Mouse (Mus musculus) C2C12 (cell line): ENCODE results near the gene Gm49405. TPM values are rescaled to one million over a fixed set of nuclear protein-coding genes. Genes with fewer than 3 reads are reported as not detected.
A peak's percentile ranks its signal among the peaks of the same experiment; 100 is the strongest.

Experiments used
- H3K27me3 ChIP-seq: one replicate; pipeline ENCODE4 v1.6.1; 2011; ENCODE audit not compliant: control insufficient read depth, insufficient read depth, insufficient read length
- H3K36me3 ChIP-seq: one replicate; pipeline ENCODE4 v1.6.1; 2011; ENCODE audit not compliant: control insufficient read depth, insufficient read depth
- H3K4me3 ChIP-seq: one replicate; pipeline ENCODE4 v1.5.1; 2011; ENCODE audit warnings: mild to moderate bottlenecking, control low read depth; ENCODE audit not compliant: poor library complexity, insufficient read depth, severe bottlenecking
- H3K79me2 ChIP-seq: one replicate; pipeline ENCODE4 v1.6.1; 2011; ENCODE audit not compliant: control insufficient read depth, insufficient read depth
- H3K79me3 ChIP-seq: one replicate; pipeline ENCODE4 v1.6.1; 2011; ENCODE audit warnings: low read depth, control low read depth
- H3ac ChIP-seq: one replicate; pipeline ENCODE3; 2011; ENCODE audit warnings: low read depth; ENCODE audit not compliant: control insufficient read depth, insufficient read length
- CEBPB ChIP-seq: IDR thresholded peaks from one replicate; pipeline ENCODE4 v1.6.1; 2011; ENCODE audit warnings: low read depth, mild to moderate bottlenecking, control low read depth, moderate library complexity
- CTCF ChIP-seq: IDR thresholded peaks from one replicate; pipeline ENCODE4 v1.5.1; 2011; ENCODE audit not compliant: control insufficient read depth, insufficient read depth, insufficient read length
- FOSL1 ChIP-seq: IDR thresholded peaks from one replicate; pipeline ENCODE4 v1.8.0; 2011; ENCODE audit warnings: mild to moderate bottlenecking, low read length; ENCODE audit not compliant: poor library complexity, insufficient read depth, severe bottlenecking
- MAX ChIP-seq: IDR thresholded peaks from one replicate; pipeline ENCODE4 v1.6.1; 2011; ENCODE audit warnings: mild to moderate bottlenecking, control low read depth
- MYOD1 ChIP-seq: IDR thresholded peaks from one replicate; pipeline ENCODE4 v1.6.1; 2011; ENCODE audit warnings: low read depth; ENCODE audit not compliant: control insufficient read depth, insufficient read length
- MYOG ChIP-seq: IDR thresholded peaks from one replicate; pipeline ENCODE4 v1.6.1; 2011; ENCODE audit not compliant: control insufficient read depth, insufficient read length; ENCODE audit errors: extremely low read depth
- USF1 ChIP-seq: IDR thresholded peaks from one replicate; pipeline ENCODE4 v1.6.1; 2011; ENCODE audit warnings: low read depth, mild to moderate bottlenecking, control low read depth, moderate library complexity
- polyA plus RNA-seq: library from polyadenylated mRNA; unstranded; fragments of >200 nt; fragmentation: generic; extraction: Trizol; gene quantifications from one replicate; pipeline ENCODE4 v1.2.1, GENCODE M21; 2012; ENCODE audit warnings: missing spikeins

Gene Gm49405
- polyA plus RNA-seq, 1 experiment, result 0.28 TPM

DNA sequence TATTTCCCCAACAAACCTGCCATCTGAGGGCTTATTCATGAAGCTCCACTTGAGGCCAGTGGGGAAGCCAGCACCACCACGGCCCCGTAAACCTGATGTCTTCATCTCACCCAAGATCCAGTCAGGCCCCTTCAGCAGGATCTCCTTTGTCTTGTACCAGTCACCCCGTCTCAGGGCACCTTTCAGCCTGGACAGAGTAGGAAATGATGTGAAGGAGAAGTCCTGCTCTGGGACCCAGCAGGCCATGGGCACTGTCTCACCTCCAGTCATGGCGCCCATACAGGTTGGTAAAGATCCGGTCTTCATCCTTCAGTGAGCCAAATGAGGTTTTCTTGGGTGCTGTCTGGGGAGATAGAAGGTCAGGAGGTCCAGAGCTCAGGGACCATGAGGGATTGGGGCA lies 10.7 kb downstream of the Gm49405 start:
- H3K79me3 ChIP-seq, result peaks cover 8% of the 10 kb centered on the region
- no peak overlapping the region for H3ac ChIP-seq
- peaks cover 15% of the 10 kb centered on the region for H3K79me2 ChIP-seq
- peaks cover 45% of the 10 kb centered on the region for H3K36me3 ChIP-seq
- no peaks in the 10 kb centered on the region for H3K27me3 ChIP-seq
- TF ChIP-seq MYOD1 (no peak), USF1 (no peak)
- H3K4me3 ChIP-seq, result no peak overlapping the region

DNA sequence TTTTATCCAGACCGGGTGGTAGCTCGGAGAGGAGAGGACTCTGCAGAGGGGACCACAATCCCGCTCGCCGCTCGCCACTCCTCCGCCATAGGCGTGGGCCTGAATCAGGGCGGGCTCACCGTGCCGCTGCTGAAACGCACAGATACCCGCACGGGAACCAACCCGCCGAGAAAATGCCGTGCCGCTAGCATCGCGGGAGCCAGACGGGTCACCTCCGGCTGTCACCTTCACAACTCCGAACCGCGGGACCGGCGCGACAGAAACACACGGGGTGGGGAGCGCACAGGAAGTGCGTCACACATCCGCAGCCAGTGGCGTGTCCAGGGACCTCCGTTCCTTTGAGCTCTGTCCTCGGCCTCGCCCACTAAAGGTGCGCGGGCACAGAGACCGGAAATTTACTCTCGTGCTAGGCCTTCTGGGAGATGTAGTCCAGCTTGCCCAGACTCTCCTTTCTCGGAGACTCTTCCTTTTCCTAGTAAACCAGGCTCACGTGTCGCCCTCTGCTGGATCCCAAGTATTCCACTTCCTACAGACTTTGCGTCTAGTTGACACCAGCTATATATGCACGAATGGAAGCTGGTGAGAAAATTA lies 12.1 kb downstream of the Gm49405 start, which contains the start of gene Ndufv1:
Gene Ndufv1 (minus strand): TSS at position 375 of the 591 bp plus-strand sequence.
- H3K79me2 ChIP-seq, result peaks cover 15% of the 10 kb centered on the region
- peak within 1 kb of the TSS; percentile 91 for H3ac ChIP-seq
- TF ChIP-seq CTCF (peak; percentile 70), USF1 (peak; percentile 53), CEBPB (no peak), MAX (peak; percentile 66)
- H3K79me3 ChIP-seq, result peaks cover 8% of the 10 kb centered on the region
- H3K4me3 ChIP-seq, result peak within 1 kb of the TSS; percentile 97
- no peaks in the 10 kb centered on the region for H3K27me3 ChIP-seq
- peaks cover 33% of the 10 kb centered on the region for H3K36me3 ChIP-seq

DNA sequence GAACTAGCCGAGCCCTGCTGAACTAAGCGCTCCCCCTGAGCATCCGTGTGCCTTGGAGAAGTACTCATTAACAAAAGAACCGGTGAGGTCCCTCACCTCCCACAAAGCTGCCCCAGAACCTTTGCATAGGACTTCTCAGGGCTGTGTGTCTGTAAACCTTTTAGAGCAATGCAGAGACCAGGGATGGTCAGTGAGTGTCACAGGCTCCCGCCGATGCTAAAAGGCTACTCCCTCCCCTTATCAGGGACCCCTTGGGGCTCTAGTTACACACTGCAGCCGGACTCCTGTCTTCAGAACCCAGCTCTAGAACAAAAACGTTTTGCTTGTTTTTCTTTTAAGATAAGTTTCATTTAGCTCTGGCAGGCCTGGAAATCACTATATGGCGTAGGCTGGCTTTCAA lies 12.6 kb downstream of the Gm49405 start:
- Histone ChIP-seq H3K27me3 (no peaks in the 10 kb centered on the region), H3ac (peak overlapping the region; percentile 55), H3K36me3 (peaks cover 27% of the 10 kb centered on the region), H3K79me3 (peaks cover 8% of the 10 kb centered on the region), H3K79me2 (peaks cover 15% of the 10 kb centered on the region), H3K4me3 (no peak overlapping the region)
- no peak for TF ChIP-seq MAX
- TF ChIP-seq CEBPB, result no peak
- no peak for TF ChIP-seq MYOD1
- no peak for TF ChIP-seq MYOG
- no peak for TF ChIP-seq CTCF
- TF ChIP-seq FOSL1, result no peak
- no peak for TF ChIP-seq USF1

DNA sequence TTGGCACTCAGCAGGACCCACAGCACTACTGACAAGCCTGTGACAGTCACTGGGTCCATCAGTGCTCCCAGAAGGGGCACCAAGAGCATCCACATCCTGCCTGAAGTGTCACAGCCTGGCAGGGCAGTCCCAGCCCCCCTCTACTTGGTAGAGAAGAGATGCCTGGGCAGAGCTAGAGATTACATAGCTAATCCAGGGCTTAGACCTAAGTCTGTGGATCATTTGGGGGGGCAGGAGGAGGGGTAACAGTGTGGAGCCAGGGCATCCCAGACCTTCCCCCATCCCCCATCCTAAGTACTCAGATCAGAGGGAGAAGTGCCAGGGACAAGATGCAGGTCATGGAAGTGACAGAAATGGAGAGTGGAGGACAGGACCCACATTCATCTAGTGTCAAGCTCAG lies 14.4 kb downstream of the Gm49405 start:
- TF ChIP-seq MYOD1 (no peak), CTCF (no peak), MAX (no peak), USF1 (no peak), FOSL1 (no peak), MYOG (no peak)
- peaks cover 13% of the 10 kb centered on the region for H3K36me3 ChIP-seq
- no peak overlapping the region for H3ac ChIP-seq
- H3K79me2 ChIP-seq, result peaks cover 15% of the 10 kb centered on the region
- H3K27me3 ChIP-seq, result no peaks in the 10 kb centered on the region
- H3K4me3 ChIP-seq, result no peak overlapping the region
- peaks cover 8% of the 10 kb centered on the region for H3K79me3 ChIP-seq

DNA sequence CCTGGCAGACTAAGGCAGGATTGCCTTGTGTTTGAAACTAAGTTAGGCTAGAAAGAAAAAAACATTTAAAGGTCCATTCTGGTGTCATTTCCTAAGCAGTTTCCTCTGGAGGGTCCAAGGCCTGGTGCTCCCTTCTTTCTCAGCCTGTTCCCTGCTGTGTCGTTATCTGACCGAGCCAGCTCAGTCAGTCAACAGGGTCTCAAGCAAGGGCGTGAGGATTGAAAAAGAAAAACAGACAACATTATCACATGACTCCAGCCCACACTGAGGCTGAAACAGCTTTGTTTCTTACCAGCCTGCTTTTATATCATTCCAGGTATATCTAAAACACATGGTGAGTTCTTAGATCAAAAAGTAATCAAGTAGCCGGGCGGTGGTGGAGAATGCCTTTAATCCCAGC lies 15.2 kb downstream of the Gm49405 start:
- Histone ChIP-seq H3K79me3 (peaks cover 8% of the 10 kb centered on the region), H3K4me3 (no peak overlapping the region), H3K36me3 (peaks cover 7% of the 10 kb centered on the region), H3K79me2 (peaks cover 15% of the 10 kb centered on the region), H3ac (no peak overlapping the region), H3K27me3 (no peaks in the 10 kb centered on the region)
- no peak for TF ChIP-seq USF1
- TF ChIP-seq MYOG, result no peak
- no peak for TF ChIP-seq FOSL1
- no peak for TF ChIP-seq CEBPB
- TF ChIP-seq MYOD1, result no peak
- TF ChIP-seq MAX, result no peak
- no peak for TF ChIP-seq CTCF

DNA sequence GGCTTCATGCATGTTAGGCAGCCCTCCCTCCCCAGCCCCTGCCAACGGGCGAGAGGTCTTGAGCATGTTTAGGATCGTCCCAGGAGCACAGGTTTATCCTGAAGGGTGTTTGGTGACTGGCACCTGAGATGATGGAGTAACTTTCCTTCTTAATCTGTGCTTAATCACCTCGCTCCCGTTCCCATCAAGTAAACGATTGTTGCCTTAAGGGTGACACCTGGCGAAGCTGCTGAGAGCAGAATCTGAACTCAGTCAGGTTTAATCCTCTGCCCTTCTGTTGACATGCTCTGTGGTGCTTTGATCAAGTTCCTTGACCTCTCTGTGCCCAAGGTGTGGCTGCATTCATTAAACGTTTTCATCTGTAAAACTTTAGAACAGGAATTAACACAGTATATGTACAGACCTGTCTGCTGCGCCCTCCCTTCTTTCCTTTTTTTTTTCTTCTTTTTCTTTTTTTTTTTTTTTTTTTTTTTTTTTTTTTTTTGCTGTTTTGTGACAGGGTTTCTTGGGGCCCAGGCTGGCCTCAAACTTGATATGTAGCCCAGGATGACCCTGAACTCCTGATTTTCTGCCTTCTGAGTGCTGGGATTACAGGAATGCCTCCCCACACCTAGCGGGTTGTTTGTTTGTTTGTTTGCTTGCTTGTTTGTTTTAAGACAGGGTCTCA lies 17.6 kb downstream of the Gm49405 start:
- H3K4me3 ChIP-seq, result no peak overlapping the region
- H3ac ChIP-seq, result no peak overlapping the region
- H3K36me3 ChIP-seq, result no peaks in the 10 kb centered on the region
- TF ChIP-seq USF1, result no peak
- H3K79me3 ChIP-seq, result no peaks in the 10 kb centered on the region
- no peaks in the 10 kb centered on the region for H3K79me2 ChIP-seq
- H3K27me3 ChIP-seq, result no peaks in the 10 kb centered on the region
